Mouse (Mus musculus) embryonic facial prominence, embryonic 14.5 days (tissue): ENCODE data around the gene Uchl1. TPM values are rescaled to one million over a fixed set of nuclear protein-coding genes. Genes with fewer than 3 reads are reported as not detected.

Experiments used
- ATAC-seq: fragments of 200-750 bp; cut with Nextera tagmentation; 2 replicates; pipeline ENCODE4 v1.8.0; 2017; ENCODE audit warnings: low read depth, moderate number of reproducible peaks, moderate TSS enrichment
- DNase-seq: peaks from one replicate; pipeline ENCODE4 v3.0.0-alpha.2; 2015; ENCODE audit warnings: low spot score
- H3K27ac ChIP-seq: fragments of 300-500 bp; sonication (generic); replicated peaks from 2 replicates; pipeline ENCODE4 v1.5.1; 2014; ENCODE audit warnings: low read depth, mild to moderate bottlenecking, low read length, moderate library complexity
- H3K27me3 ChIP-seq: fragments of 300-500 bp; sonication (generic); replicated peaks from 2 replicates; pipeline ENCODE4 v1.6.1; 2014; ENCODE audit warnings: low read length; ENCODE audit not compliant: control insufficient read depth, insufficient read depth
- H3K36me3 ChIP-seq: fragments of 300-500 bp; sonication (generic); 2 replicates; pipeline ENCODE4 v1.6.1; 2014; ENCODE audit warnings: low read length, mixed read lengths; ENCODE audit not compliant: control insufficient read depth, insufficient read depth
- H3K4me1 ChIP-seq: fragments of 300-500 bp; sonication (generic); 2 replicates; pipeline ENCODE4 v1.6.1; 2014; ENCODE audit warnings: antibody characterized with exemption, low read length; ENCODE audit not compliant: control insufficient read depth, insufficient read depth
- H3K4me2 ChIP-seq: fragments of 300-500 bp; sonication (generic); 2 replicates; pipeline ENCODE4 v1.6.1; 2014; ENCODE audit warnings: low read depth, mild to moderate bottlenecking, low read length, moderate library complexity, mixed read lengths
- H3K4me3 ChIP-seq: fragments of 300-500 bp; sonication (generic); 2 replicates; pipeline ENCODE4 v1.5.1; 2014; ENCODE audit warnings: low read depth, mild to moderate bottlenecking, low read length
- H3K9ac ChIP-seq: fragments of 300-500 bp; sonication (generic); 2 replicates; pipeline ENCODE4 v1.6.1; 2014; ENCODE audit warnings: low read depth, mild to moderate bottlenecking, low read length, moderate library complexity, mixed read lengths
- H3K9me3 ChIP-seq: fragments of 300-500 bp; sonication (generic); 2 replicates; pipeline ENCODE4 v1.6.1; 2016; ENCODE audit warnings: low read length; ENCODE audit not compliant: control insufficient read depth
- WGBS: fragments of 180-500 bp; shearing (Covaris S2); extraction: QIAGEN DNeasy Blood & Tissue Kit; methylation state at CpG from one replicate; pipeline ENCODE4 v1.1.7; 2014; 5-methylcytosine and 5-hydroxymethylcytosine counted together
- polyA plus RNA-seq: library from polyadenylated mRNA; unstranded; fragments of >200 nt; fragmentation: Nextera tagmentation; extraction: Ambion mirVana; gene quantifications from 2 replicates; pipeline ENCODE4 v1.2.1, GENCODE M21; 2014

The Uchl1 gene
- polyA plus RNA-seq: 142 TPM in 2 replicates

GRCm38 (mm10) chr5:66675983-66676382 lies at the start of gene Uchl1:
Gene Uchl1 (plus strand): TSS chr5:66676091.
- Histone ChIP-seq H3K9ac (peak within 1 kb of the TSS; percentile 59), H3K27me3 (peaks cover 35% of the 10 kb centered on the region), H3K36me3 (no peaks in the 10 kb centered on the region), H3K9me3 (no peaks in the 10 kb centered on the region), H3K4me3 (peak within 1 kb of the TSS; percentile 57), H3K4me2 (peak within 1 kb of the TSS; percentile 99), H3K27ac (no peak within 1 kb of the TSS), H3K4me1 (peaks cover 6% of the 10 kb centered on the region)
- DNase-seq (peak; percentile 94), ATAC-seq (peak; percentile 94)
- under 1% methylated on average over 19 of the region's 20 CpGs for WGBS

- no peaks in the 10 kb centered on the region for H3K27me3 ChIP-seq
- DNase-seq: no peak
- 75% methylated on average over 7 of the region's 7 CpGs for WGBS
Measured at GRCm38 (mm10) chr5:66627805-66628204, 48.1 kb upstream of the Uchl1 start.

GRCm38 (mm10) chr5:66635459-66636079 lies 40.3 kb upstream of the Uchl1 start:
- no peak overlapping the region for H3K4me2 ChIP-seq
- ATAC-seq (no peak), DNase-seq (no peak)
- no peak overlapping the region for H3K27ac ChIP-seq
- H3K27me3 ChIP-seq: no peaks in the 10 kb centered on the region
- no peak overlapping the region for H3K9ac ChIP-seq
- H3K4me3 ChIP-seq: no peak overlapping the region
- 62% methylated on average over 10 of the region's 10 CpGs for WGBS
- H3K9me3 ChIP-seq: no peaks in the 10 kb centered on the region
- H3K36me3 ChIP-seq: no peaks in the 10 kb centered on the region
- H3K4me1 ChIP-seq: no peaks in the 10 kb centered on the region

More at GRCm38 (mm10) chr5:66627805-66628204, 48.1 kb upstream of the Uchl1 start:
- no peak for ATAC-seq
- Histone ChIP-seq H3K9me3 (no peaks in the 10 kb centered on the region), H3K27ac (no peak overlapping the region), H3K36me3 (no peaks in the 10 kb centered on the region), H3K4me1 (no peaks in the 10 kb centered on the region), H3K4me3 (no peak overlapping the region), H3K9ac (no peak overlapping the region), H3K4me2 (no peak overlapping the region)

GRCm38 (mm10) chr5:66642156-66642555 lies 33.7 kb upstream of the Uchl1 start:
- no peak overlapping the region for H3K27ac ChIP-seq
- H3K36me3 ChIP-seq: no peaks in the 10 kb centered on the region
- ATAC-seq (no peak), DNase-seq (no peak)
- H3K4me3 ChIP-seq: no peak overlapping the region
- H3K4me2 ChIP-seq: no peak overlapping the region
- no peaks in the 10 kb centered on the region for H3K4me1 ChIP-seq
- 84% methylated on average over 4 of the region's 4 CpGs for WGBS
- no peak overlapping the region for H3K9ac ChIP-seq
- H3K27me3 ChIP-seq: no peaks in the 10 kb centered on the region
- no peaks in the 10 kb centered on the region for H3K9me3 ChIP-seq

GRCm38 (mm10) chr5:66643260-66643659 lies 32.6 kb upstream of the Uchl1 start:
- H3K27me3 ChIP-seq: no peaks in the 10 kb centered on the region
- H3K4me1 ChIP-seq: no peaks in the 10 kb centered on the region
- H3K27ac ChIP-seq: no peak overlapping the region
- no peaks in the 10 kb centered on the region for H3K36me3 ChIP-seq
- H3K4me3 ChIP-seq: no peak overlapping the region
- no peak for ATAC-seq
- no peaks in the 10 kb centered on the region for H3K9me3 ChIP-seq
- no peak for DNase-seq
- 85% methylated on average over 5 of the region's 5 CpGs for WGBS
- H3K4me2 ChIP-seq: no peak overlapping the region
- H3K9ac ChIP-seq: no peak overlapping the region

GRCm38 (mm10) chr5:66647504-66647903 lies 28.4 kb upstream of the Uchl1 start:
- no peaks in the 10 kb centered on the region for H3K4me1 ChIP-seq
- H3K4me2 ChIP-seq: no peak overlapping the region
- no peak overlapping the region for H3K27ac ChIP-seq
- ATAC-seq: no peak
- no peak for DNase-seq
- H3K9me3 ChIP-seq: no peaks in the 10 kb centered on the region
- WGBS: 69% methylated on average over 7 of the region's 7 CpGs
- H3K4me3 ChIP-seq: no peak overlapping the region
- no peak overlapping the region for H3K9ac ChIP-seq
- no peaks in the 10 kb centered on the region for H3K27me3 ChIP-seq
- H3K36me3 ChIP-seq: no peaks in the 10 kb centered on the region

- Histone ChIP-seq H3K36me3 (no peaks in the 10 kb centered on the region), H3K4me1 (peaks cover 3% of the 10 kb centered on the region; the same call in 1 of the 2 replicates), H3K9ac (no peak overlapping the region), H3K27ac (peak overlapping the region; percentile 63; the same call in 1 of the 2 replicates), H3K4me2 (0 out of 2 replicates have a peak overlapping the region, but pooled peaks have one; percentile 10), H3K4me3 (no peak overlapping the region), H3K9me3 (no peaks in the 10 kb centered on the region), H3K27me3 (no peaks in the 10 kb centered on the region)
- 17% methylated on average over 5 of the region's 5 CpGs for WGBS
- peak; percentile 88 for ATAC-seq
- DNase-seq: peak; percentile 90
Measured at GRCm38 (mm10) chr5:66654220-66654619, 21.7 kb upstream of the Uchl1 start.

GRCm38 (mm10) chr5:66675189-66675890 lies 551 bp upstream of the Uchl1 start:
- Histone ChIP-seq H3K27ac (no peak overlapping the region), H3K9ac (peak overlapping the region; percentile 15; the same call in 1 of the 2 replicates), H3K4me1 (peaks cover 6% of the 10 kb centered on the region), H3K4me2 (peak overlapping the region; percentile 99), H3K36me3 (no peaks in the 10 kb centered on the region), H3K4me3 (peak overlapping the region; percentile 57), H3K9me3 (no peaks in the 10 kb centered on the region), H3K27me3 (peaks cover 35% of the 10 kb centered on the region)
- peak; percentile 47 for DNase-seq
- WGBS: 1% methylated on average over 18 of the region's 18 CpGs
- peak; percentile 13; the same call in 1 of the 2 replicates for ATAC-seq
